Mouse (Mus musculus) thymus, postnatal 36 days (tissue): ENCODE data around the gene Gm11077.

Experiments used
- DNase-seq, 2 experiments: peaks; one replicate each; pipeline ENCODE4 v3.0.0; 2022; ENCODE audit warnings: mixed read lengths in 2 of 2

The Gm11077 gene

GRCm38 (mm10) chr6:140729272-140729671 is at the start of gene Gm11077:
Gene Gm11077, plus strand, starts transcription at chr6:140729284.
- no peak for DNase-seq

GRCm38 (mm10) chr6:140680713-140681112 is 48.4 kb upstream of the Gm11077 start:
- DNase-seq = no peak

GRCm38 (mm10) chr6:140682829-140683228 is 46.3 kb upstream of the Gm11077 start:
- DNase-seq = no peak

- peak in 1 of 2 experiments; percentile 25 for DNase-seq
Observed at GRCm38 (mm10) chr6:140684403-140684802, 44.7 kb upstream of the Gm11077 start.

- no peak for DNase-seq
Observed at GRCm38 (mm10) chr6:140689617-140690404, 39.3 kb upstream of the Gm11077 start.

- DNase-seq = no peak
Observed at GRCm38 (mm10) chr6:140692160-140692559, 36.9 kb upstream of the Gm11077 start.

- DNase-seq = no peak
Observed at GRCm38 (mm10) chr6:140696192-140696879, 32.7 kb upstream of the Gm11077 start.

GRCm38 (mm10) chr6:140697994-140698393 is 31.1 kb upstream of the Gm11077 start:
- no peak for DNase-seq

GRCm38 (mm10) chr6:140698596-140698995 is 30.5 kb upstream of the Gm11077 start:
- no peak for DNase-seq

- DNase-seq = no peak
Observed at GRCm38 (mm10) chr6:140701259-140701658, 27.8 kb upstream of the Gm11077 start.

- no peak for DNase-seq
Observed at GRCm38 (mm10) chr6:140705132-140705531, 24.0 kb upstream of the Gm11077 start.

GRCm38 (mm10) chr6:140706056-140706455 is 23.0 kb upstream of the Gm11077 start:
- no peak for DNase-seq

- DNase-seq = peak; percentile 33 to 48
Observed at GRCm38 (mm10) chr6:140708059-140708458, 21.0 kb upstream of the Gm11077 start.

- peak; percentile 30 to 48 for DNase-seq
Observed at GRCm38 (mm10) chr6:140709415-140710107, 19.5 kb upstream of the Gm11077 start.

GRCm38 (mm10) chr6:140712754-140713153 is 16.3 kb upstream of the Gm11077 start:
- peak; percentile 49 to 62 for DNase-seq

- peak; percentile 60 to 66 for DNase-seq
Observed at GRCm38 (mm10) chr6:140714905-140715365, 14.1 kb upstream of the Gm11077 start.

- no peak for DNase-seq
Observed at GRCm38 (mm10) chr6:140722058-140722457, 7.0 kb upstream of the Gm11077 start.

- DNase-seq = no peak
Observed at GRCm38 (mm10) chr6:140730669-140731401, 1.8 kb downstream of the Gm11077 start.

- DNase-seq = no peak
Observed at GRCm38 (mm10) chr6:140731402-140731730, 2.3 kb downstream of the Gm11077 start.

GRCm38 (mm10) chr6:140732971-140733640 is 4.0 kb downstream of the Gm11077 start:
- no peak for DNase-seq

GRCm38 (mm10) chr6:140733641-140733986 is 4.5 kb downstream of the Gm11077 start:
- peak; percentile 21 to 23 for DNase-seq

- DNase-seq = no peak
Observed at GRCm38 (mm10) chr6:140745586-140745985, 16.5 kb downstream of the Gm11077 start.
